Mouse (Mus musculus) v-Abl transformed pro-B cells (cell line): ENCODE measurements around the gene Zfp978.
"Not testable (repeated sequence)": the region's sequence is repeated elsewhere in the genome, so short reads cannot be mapped to it uniquely, and the experiment has no call there.

Experiments used
- in situ Hi-C, 2 experiments: fragments of 400-800 bp; cut with MboI; formaldehyde crosslinking; loops; one replicate each; pipeline ENCODE4 v1.15.1; 2025; ENCODE audit not compliant: unreplicated experiment in 2 of 2

Gene Zfp978

DNA sequence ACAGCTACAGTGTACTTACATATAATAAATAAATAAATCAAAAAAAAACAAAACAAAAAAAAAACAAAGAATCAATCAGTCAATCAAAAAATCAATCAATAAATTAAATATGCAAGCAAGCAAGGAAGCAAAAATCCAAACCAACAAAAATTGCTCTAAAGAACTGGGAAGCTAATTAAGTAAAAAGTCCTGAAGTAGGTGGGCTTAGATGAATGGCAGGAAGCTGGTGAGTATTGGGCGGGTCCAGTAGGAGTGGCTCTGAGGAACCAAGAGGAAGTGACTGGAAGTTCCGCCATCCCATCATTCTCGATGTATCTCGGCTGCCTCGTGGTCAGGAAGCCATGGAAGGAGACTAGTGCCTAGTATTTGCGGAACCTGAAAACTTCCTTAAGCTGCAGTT lies at the start of gene Zfp978:
Gene Zfp978 (plus strand): TSS at position 301 of the 400 bp plus-strand sequence.
- in situ Hi-C loops, result not testable (repeated sequence)

DNA sequence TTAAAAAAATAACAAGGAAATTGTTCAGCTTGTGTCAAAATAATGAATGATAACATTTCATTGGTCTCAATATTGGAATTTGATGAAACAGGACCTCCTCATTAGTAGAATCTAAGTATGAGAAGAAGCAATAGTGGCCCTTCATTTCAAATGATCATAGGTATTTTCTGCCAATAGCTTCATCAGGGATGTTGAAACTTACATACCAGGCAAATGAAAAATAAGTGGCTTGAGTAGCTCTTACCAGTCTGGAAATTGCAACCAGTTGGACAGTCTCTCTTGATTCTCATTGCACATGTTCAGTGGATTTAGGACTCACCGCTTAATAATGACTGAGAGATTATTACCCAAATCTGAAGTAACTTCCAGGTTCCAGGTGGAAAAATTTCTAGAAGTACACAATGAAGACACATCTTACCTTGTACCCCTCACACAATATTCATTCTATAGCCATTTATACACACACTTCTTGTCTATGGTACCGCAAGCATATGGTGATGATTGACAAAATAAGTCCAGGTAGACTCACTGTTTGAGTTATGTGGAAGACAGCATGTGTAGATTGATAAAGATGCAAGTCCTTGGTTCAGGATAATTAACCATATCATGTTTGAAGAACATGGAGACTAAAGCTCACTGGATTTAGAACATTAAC lies 25.9 kb upstream of the Zfp978 start:
- in situ Hi-C loops, result loop anchor here (25.0 kb wide), 2 partner anchors 1798 to 1898 kb away; no protein-coding TSS in a partner anchor

DNA sequence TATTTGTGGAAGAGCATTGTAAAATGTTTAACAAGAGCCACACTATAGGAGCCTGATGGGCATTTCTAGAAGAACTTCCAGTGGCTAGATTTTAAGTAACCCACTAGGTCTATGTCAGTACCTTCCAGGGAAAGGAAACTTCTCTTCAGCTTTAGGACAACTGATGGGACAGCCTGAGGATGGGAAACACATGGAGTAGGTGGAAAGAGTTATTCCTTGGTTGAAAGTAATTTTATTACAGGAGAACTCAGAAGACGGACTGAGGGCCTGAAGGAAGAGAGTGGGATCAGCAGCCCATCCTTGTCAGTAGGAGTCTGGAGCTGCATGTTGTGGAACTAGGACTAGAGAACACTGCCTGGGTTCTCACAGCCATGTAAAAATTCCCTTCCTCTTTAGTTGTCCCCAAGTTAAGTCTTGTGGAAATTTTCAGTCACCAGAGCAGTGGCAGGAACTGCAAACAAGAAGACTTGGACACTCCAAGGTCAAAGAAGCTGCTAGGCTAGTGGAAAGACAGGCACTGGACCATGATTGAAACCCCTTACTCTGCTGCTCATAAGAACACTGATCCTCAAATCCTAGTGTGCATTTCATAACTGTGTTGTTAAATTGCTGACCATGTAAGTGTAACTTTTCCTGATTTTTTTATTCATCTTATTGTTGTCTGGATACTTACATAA lies 25.3 kb upstream of the Zfp978 start:
- in situ Hi-C loops, result loop anchor here (25.0 kb wide), 2 partner anchors 1799 to 1899 kb away; no protein-coding TSS in a partner anchor

DNA sequence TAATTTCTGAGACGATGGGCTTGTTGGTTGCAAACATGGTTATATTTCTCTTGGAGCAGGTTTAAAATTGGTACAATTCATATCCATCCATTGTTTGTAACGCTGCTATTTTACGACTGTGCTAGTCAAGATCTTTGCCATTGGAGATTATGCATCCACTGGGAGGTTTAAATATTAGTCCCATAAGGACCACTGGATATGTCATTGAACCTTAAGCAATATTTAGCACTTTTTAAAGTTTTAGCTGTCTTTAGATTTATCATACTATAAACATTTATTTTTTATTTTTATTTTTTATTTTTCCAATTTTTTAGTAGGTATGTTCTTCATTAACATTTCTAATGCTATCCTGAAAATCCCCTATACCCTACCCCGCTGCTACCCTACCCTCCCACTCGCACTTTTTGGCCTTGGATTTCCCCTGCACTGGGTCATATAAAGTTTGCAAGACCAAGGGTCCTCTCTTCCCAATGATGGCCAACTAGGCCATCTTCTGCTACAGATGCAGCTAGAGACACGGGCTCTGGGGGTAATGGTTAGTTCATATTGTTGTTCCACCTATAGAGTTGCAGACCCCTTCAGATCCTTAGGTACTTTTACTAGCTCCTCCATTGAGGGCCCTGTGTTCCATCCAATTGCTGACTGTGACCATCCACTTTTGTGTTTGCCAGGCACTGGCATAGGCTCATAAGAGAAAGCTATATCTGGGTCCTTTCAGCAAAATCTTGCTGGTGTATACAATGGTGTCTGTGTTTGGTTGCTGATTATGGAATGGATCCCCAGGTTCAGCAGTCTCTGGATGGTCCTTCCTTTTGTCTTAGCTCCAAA lies 24.5 kb upstream of the Zfp978 start:
- in situ Hi-C loops, result loop anchor here (25.0 kb wide), 2 partner anchors 1799 to 1899 kb away; no protein-coding TSS in a partner anchor

DNA sequence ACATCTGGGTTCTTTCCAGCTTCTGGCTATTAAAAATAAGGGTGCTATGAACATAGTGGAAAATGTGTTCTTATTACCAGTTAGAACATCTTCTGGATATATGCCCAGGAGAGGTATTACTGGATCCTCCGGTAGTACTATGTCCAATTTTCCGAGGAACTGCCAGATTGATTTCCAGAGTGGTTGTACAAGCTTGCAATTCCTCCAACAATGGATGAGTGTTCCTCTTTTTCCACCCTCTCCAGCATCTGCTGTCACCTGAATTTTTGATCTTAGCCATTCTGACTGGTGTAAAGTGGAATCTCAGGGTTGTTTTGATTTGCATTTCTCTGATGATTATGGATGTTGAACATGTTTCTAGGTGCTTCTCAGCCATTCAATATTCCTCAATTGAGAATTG lies 23.6 kb upstream of the Zfp978 start:
- in situ Hi-C loops, result loop anchor here (25.0 kb wide), 2 partner anchors 1800 to 1900 kb away; no protein-coding TSS in a partner anchor

DNA sequence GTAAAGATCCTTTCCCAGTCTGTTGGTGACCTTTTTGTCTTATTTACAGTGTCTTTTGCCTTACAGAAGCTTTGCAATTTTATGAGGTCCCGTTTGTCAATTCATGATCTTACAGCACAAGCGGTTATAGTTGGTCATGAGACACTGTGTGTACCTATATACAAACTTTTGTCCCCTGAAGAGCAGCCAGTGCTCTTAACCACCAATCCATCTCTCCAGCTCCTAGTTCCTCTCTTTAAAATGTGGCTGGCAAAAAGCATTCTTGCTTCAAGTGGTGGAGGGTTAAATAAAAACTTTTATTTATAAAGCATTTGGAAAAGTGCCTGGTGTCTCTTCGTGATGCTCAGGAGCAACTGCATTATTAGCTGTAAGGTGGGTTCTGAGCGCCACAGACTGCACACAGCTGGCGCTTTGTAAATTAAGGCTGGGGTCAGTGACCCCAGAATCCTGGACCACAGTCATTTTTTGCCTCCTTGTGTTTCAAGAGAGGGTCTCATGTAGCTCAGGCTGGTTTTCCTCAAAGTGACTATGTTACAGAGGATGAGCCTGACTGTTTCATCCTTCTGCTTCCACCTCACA lies 23.0 kb upstream of the Zfp978 start:
- in situ Hi-C loops, result loop anchor here (25.0 kb wide), 2 partner anchors 1801 to 1901 kb away; no protein-coding TSS in a partner anchor

DNA sequence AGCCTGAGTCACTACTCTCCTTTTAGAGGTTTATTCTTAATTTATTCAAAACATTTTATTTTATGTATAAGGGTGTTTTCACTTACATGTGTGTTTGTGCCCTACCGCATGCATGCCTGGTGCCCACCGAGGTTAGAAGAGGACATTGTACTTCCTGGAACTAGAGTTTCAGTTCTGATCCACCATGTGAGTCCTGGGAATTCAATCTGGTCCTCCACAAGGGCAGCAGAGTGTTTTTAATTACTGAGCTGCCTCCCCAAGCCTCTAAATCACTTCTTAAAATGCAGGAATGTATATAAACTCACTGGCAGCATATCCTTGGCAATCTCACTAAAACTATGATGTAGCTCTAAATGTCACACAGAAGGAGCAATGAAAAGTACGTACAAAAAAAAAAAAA lies 22.4 kb upstream of the Zfp978 start:
- in situ Hi-C loops, result loop anchor here (25.0 kb wide), 2 partner anchors 1801 to 1901 kb away; no protein-coding TSS in a partner anchor

DNA sequence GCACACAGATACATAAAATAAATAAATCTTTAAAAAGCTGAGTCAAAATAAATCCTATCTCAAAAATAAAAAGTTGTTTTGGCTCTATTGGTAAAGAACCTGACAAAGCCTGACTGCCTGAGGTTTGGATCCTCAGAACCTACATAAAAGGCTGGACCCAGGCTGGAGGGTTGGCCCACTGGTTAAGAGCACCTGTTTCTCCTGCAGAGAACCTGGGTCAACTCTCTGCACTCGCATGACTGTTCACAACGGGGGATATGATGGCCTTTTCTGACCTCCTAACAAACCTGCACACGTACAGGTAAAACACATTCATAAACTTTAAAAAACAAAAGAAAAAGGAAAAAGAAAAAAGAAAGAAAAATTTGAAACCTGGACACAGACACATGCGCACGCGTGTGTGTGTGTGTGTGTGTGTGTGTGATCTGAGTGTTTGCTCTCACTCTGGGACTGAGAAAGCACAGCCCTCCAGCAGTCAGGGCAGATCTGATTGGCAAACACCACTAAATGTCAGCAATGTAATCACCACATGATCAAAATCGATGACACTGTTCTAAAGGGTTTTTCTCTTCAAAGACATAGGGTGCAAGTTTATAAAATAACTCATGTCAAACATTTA lies 21.4 kb upstream of the Zfp978 start:
- in situ Hi-C loops, result loop anchor here (25.0 kb wide), 2 partner anchors 1802 to 1902 kb away; no protein-coding TSS in a partner anchor

DNA sequence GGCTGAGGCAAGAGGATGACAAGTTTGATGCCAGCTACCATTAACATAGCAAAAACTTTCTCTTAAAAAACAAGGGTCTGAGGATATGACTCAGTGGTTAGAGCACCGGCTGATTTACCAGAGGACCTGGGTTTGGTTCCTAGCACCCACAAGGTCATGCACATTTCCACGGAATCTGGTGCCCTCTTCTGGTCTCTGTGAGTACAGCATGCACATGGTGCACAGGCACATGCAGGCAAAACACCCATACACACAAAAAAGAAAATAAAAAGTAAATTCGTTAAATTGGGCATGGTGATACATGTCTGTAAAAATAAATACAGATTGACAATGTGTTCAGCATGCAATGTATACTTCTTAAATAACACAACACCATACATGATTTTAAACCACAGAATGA lies 20.9 kb upstream of the Zfp978 start:
- in situ Hi-C loops, result loop anchor here (25.0 kb wide), 2 partner anchors 1803 to 1903 kb away; no protein-coding TSS in a partner anchor

DNA sequence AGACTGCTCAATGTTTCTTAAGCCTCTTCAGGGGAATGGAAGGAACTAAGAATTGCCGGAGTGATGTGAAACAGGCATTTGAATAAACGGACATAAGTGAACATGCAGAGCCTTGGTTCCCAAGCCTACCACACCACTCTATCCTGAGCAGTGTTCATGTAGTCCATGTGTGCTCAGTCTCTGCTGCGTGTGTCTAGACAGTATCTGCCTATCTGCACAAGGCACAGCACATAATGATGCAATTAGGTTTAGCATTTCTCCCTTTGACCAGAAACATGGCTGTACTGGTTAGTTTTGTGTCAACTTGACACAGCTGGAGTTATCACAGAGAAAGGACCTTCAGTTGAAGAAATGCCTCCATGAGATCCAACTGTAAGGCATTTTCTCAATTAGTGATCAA lies 20.2 kb upstream of the Zfp978 start:
- in situ Hi-C loops, result loop anchor here (25.0 kb wide), 2 partner anchors 1804 to 1904 kb away; no protein-coding TSS in a partner anchor

DNA sequence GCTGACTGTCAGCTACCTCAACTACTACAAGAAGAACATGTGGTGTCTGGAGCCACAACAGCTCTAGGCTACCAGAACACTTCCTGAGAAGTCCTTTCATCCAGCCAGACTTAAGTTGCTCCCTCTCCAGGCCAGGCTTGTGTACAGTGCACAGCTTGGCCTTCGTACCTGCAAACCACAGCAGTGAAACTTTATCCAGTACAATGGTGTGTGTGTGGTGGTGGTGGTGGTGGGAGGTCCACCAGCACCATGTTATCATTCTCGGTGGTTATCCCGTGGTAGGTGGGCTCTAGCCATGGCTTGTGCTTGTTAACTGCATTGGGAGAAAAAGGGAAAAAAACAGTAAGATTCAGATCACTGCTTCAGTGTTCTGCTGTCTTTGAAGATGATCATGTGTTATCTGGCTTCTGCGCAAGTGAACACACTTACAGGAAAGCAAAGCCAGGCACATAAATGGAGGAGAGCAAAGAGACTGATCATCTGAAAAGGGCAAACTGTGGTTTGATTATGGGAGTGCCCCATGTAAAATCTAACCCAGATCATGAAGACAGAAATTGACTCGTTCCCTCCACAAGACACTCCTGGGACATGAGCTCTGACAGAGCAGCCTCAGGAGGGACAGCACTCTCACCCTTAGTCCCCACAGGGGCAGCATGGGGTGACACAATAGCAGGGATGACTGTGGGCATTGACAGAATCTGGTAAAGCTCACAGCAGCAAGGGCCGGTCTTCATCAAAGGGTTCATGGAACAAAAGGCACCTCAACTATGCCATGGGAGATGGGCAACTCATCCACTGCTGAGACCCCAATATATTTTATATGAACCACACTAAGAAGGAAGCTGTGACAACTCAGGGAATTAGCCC lies 17.8 kb upstream of the Zfp978 start:
- in situ Hi-C loops, result loop anchor here (25.0 kb wide), 2 partner anchors 1806 to 1906 kb away; no protein-coding TSS in a partner anchor

DNA sequence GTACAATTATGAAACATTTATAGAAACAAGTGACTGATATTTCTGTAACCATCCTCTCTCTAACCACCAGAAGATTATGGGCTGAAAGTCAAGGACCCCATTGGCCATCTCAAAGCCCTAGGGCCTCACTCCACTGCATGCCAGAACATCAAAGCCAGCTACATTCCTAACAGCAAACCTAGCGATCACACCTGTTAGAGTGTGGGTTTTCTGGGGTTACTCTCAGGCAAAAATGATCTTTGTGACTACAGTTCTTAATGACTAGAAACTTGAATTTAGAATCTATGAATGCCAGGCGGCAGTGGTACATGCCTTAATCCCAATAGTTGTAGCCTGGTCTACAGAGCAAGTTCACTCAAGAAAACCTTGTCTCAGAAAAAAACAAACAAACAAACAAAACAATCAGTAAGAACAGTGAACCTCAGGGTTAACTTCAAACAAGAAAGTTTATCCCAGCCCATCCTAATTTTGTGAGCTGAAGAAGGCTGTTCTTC lies 16.0 kb upstream of the Zfp978 start:
- in situ Hi-C loops, result loop anchor here (25.0 kb wide), 2 partner anchors 1808 to 1908 kb away; no protein-coding TSS in a partner anchor

DNA sequence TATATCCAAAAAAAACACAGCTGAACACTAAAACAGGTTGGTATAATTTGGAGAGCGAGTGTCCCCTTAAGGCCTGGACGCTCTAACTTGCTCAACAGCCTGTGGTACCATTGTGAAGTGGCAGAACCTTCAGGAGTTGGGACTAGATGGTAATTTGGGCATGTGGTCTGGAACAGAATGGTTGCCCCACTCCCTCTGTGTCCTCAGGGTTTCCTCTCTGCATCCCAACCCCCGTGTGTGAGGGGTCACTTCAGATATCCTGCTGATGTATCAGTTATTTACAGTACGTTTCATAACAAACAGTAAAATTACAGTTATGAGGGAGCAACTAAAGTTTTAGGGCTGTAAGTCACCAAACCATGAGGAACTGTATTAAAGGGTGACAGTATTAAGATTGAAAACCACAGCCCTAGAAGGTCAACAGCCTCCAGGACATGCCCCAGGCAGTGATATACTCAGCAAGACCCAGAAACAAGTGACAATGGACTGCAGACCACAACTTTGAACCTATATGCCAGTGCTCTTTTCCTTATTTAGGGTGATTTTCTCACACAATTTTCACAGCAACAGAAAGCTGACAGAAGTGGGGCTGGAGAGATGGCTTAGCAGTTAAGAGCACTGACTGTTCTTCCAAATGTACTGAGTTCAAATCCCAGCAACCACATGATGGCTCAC lies 14.6 kb upstream of the Zfp978 start:
- in situ Hi-C loops, result loop anchor here (25.0 kb wide), 2 partner anchors 1809 to 1909 kb away; no protein-coding TSS in a partner anchor

DNA sequence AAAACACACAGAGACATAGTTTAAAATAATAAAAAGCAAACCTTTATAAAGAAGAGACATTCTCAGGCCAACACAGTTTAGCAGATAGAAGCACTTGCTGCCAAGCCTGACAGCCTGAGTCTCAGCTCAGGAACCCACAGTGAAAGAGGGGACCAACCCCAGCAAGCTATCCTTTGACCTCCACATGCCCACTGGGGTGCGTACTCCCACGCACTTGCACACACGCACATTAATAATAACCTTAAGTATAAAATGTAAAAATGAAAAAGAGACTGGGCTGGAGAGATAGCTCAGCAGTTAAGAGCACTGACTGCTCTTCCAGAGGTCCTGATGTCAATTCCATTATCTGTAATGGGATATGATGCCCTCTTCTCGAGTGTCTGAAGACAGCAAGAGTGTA lies 13.8 kb upstream of the Zfp978 start:
- in situ Hi-C loops, result loop anchor here (25.0 kb wide), 2 partner anchors 1810 to 1910 kb away; no protein-coding TSS in a partner anchor

DNA sequence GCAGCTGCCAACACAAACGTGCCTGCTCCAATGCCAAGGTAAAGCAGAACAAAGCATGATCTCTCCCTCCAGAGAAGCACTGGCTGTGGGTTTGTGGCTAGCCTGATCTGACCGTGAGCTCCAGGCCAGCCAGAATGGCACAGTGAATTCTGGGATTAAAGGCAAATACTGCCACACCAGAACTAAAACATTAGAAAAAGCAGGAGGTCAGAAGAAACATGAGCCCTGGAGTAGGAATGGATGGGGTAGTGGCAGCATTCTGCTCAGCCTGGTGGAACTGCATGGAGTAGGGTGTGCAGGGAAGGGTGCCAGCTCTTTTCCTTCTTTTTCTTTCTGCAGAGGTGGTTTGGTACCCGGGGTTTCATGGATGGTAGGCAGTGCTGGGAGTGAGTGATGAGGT lies 13.2 kb upstream of the Zfp978 start:
- in situ Hi-C loops, result loop anchor here (25.0 kb wide), 2 partner anchors 1811 to 1911 kb away; no protein-coding TSS in a partner anchor

DNA sequence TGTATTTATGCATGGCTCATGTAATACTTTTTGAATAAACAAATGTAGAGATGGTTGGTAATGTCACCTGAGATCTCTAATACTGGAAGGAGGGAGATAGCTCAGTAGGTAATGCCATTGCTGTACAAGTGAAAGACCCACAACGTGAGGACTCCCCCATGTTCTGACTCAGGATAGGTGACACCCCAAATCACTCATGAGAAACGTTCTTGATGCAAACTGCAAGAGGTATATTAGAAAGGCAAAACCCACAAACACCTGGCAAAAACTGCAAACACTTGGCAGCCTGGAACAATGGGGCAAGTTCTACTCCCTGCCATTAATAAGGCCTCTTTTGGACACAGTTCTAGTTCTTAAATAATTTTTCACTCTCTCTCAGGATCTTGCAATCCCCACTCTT lies 12.7 kb upstream of the Zfp978 start:
- in situ Hi-C loops, result loop anchor here (25.0 kb wide), 2 partner anchors 1811 to 1911 kb away; no protein-coding TSS in a partner anchor

DNA sequence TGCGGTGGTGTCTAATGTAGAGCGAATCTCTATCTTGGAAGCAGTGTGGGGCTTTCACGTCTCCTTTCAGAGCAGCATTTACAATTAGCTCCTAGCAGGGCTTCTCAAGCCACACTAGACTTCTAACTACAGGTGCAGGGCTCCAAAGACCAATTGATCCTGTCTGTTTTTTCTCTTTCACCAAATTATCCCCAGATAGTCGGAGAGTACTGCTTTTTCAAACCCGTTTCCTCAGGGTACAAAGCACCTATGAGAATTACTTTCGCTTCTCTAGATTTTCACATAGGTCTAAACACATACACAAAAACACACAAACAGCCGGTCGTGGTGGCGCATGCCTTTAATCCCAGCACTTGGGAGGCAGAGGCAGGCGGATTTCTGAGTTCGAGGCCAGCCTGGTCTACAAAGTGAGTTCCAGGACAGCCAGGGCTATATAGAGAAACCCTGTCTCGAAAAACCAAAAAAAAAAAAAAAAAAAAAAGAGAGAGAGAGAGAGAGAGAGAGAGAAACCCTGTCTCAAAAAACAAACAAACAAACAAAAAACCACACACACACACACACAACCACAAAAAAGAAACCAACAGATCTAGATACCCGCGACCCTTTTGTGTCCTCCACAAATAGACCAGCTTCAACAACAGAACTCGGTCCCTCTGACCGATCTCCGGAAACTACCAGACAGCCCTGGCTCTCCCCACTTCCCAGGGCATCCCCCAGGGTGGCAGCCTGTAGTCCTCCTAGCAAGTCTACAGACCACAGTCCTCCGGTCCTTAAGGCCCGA lies 12.0 kb upstream of the Zfp978 start:
- in situ Hi-C loops, result loop anchor here (25.0 kb wide), 2 partner anchors 1812 to 1912 kb away; no protein-coding TSS in a partner anchor
